Mouse (Mus musculus) embryonic facial prominence, embryonic 14.5 days (tissue): ENCODE results near the gene 1700024P04Rik. TPM values are rescaled to one million over a fixed set of nuclear protein-coding genes. Genes with fewer than 3 reads are reported as not detected.

Experiments used
- ATAC-seq: fragments of 200-750 bp; cut with Nextera tagmentation; 2 replicates; pipeline ENCODE4 v1.8.0; 2017; ENCODE audit warnings: low read depth, moderate number of reproducible peaks, moderate TSS enrichment
- DNase-seq: peaks from one replicate; pipeline ENCODE4 v3.0.0-alpha.2; 2015; ENCODE audit warnings: low spot score
- H3K27ac ChIP-seq: fragments of 300-500 bp; sonication (generic); replicated peaks from 2 replicates; pipeline ENCODE4 v1.5.1; 2014; ENCODE audit warnings: low read depth, mild to moderate bottlenecking, low read length, moderate library complexity
- H3K27me3 ChIP-seq: fragments of 300-500 bp; sonication (generic); replicated peaks from 2 replicates; pipeline ENCODE4 v1.6.1; 2014; ENCODE audit warnings: low read length; ENCODE audit not compliant: control insufficient read depth, insufficient read depth
- H3K36me3 ChIP-seq: fragments of 300-500 bp; sonication (generic); 2 replicates; pipeline ENCODE4 v1.6.1; 2014; ENCODE audit warnings: low read length, mixed read lengths; ENCODE audit not compliant: control insufficient read depth, insufficient read depth
- H3K4me1 ChIP-seq: fragments of 300-500 bp; sonication (generic); 2 replicates; pipeline ENCODE4 v1.6.1; 2014; ENCODE audit warnings: antibody characterized with exemption, low read length; ENCODE audit not compliant: control insufficient read depth, insufficient read depth
- H3K4me2 ChIP-seq: fragments of 300-500 bp; sonication (generic); 2 replicates; pipeline ENCODE4 v1.6.1; 2014; ENCODE audit warnings: low read depth, mild to moderate bottlenecking, low read length, moderate library complexity, mixed read lengths
- H3K4me3 ChIP-seq: fragments of 300-500 bp; sonication (generic); 2 replicates; pipeline ENCODE4 v1.5.1; 2014; ENCODE audit warnings: low read depth, mild to moderate bottlenecking, low read length
- H3K9ac ChIP-seq: fragments of 300-500 bp; sonication (generic); 2 replicates; pipeline ENCODE4 v1.6.1; 2014; ENCODE audit warnings: low read depth, mild to moderate bottlenecking, low read length, moderate library complexity, mixed read lengths
- H3K9me3 ChIP-seq: fragments of 300-500 bp; sonication (generic); 2 replicates; pipeline ENCODE4 v1.6.1; 2016; ENCODE audit warnings: low read length; ENCODE audit not compliant: control insufficient read depth
- WGBS: fragments of 180-500 bp; shearing (Covaris S2); extraction: QIAGEN DNeasy Blood & Tissue Kit; methylation state at CpG from one replicate; pipeline ENCODE4 v1.1.7; 2014; 5-methylcytosine and 5-hydroxymethylcytosine counted together
- polyA plus RNA-seq: library from polyadenylated mRNA; unstranded; fragments of >200 nt; fragmentation: Nextera tagmentation; extraction: Ambion mirVana; gene quantifications from 2 replicates; pipeline ENCODE4 v1.2.1, GENCODE M21; 2014

The 1700024P04Rik gene
- polyA plus RNA-seq, 1 experiment from 2014 or later = not detected

DNA sequence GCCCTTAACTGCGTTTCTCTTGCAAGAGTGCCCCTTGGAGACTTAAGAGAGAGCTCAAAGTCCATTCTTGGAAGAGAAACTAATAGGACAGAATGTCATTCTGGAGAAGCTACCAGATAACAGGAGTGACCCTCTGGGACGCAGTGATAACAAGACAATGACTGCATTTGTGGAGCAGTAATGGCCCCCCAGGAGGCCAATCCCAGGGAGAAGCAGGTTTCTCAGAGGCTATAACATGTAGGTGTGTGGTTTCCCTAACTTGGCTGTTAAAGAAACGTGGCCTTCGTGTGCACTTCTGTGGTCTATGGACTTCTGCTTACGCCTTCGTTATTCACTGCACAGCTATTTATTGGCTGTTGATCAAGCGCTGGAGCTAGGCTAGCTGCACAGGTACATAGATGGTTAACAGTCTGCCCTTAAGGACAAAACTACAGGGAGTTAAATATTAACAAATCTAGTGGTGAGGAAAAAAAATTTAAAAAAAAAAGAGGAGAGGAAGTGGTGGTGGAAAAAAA, 42.5 kb downstream of the 1700024P04Rik start:
- ATAC-seq = no peak
- no peaks in the 10 kb centered on the region for H3K36me3 ChIP-seq
- 81% methylated on average over 7 of the region's 7 CpGs for WGBS
- H3K9me3 ChIP-seq = no peaks in the 10 kb centered on the region
- H3K27me3 ChIP-seq = no peaks in the 10 kb centered on the region
- no peaks in the 10 kb centered on the region for H3K4me1 ChIP-seq
- H3K4me3 ChIP-seq = no peak overlapping the region
- no peak for DNase-seq
- H3K9ac ChIP-seq = no peak overlapping the region
- no peak overlapping the region for H3K4me2 ChIP-seq
- H3K27ac ChIP-seq = no peak overlapping the region

DNA sequence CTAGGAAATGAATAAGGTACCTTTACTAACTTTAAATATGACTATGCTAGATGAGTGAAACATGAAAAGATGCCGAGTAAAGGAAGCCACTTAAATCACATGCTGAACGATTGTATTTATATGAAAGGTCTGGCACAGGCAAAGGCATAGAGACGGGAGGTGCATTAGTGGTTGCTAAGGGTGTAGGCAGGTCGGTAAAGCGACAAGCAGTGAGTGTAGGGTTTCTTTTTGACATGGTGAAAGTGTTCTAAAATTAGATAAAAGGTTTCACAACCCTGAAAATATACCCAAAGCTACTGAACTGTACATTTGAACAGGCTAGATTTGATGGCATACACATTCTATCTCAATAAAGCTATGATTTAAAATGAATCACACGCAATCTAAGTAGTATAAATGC, 47.3 kb downstream of the 1700024P04Rik start:
- H3K9ac ChIP-seq = no peak overlapping the region
- ATAC-seq (no peak), DNase-seq (no peak)
- H3K4me2 ChIP-seq = no peak overlapping the region
- H3K4me1 ChIP-seq = no peaks in the 10 kb centered on the region
- no peak overlapping the region for H3K27ac ChIP-seq
- WGBS = 75% methylated on average over 6 of the region's 6 CpGs
- H3K4me3 ChIP-seq = no peak overlapping the region
- H3K27me3 ChIP-seq = no peaks in the 10 kb centered on the region
- no peaks in the 10 kb centered on the region for H3K36me3 ChIP-seq
- H3K9me3 ChIP-seq = peaks cover 3% of the 10 kb centered on the region; the same call in 1 of the 2 replicates

Other genes with a start within 250 kb of the 1700024P04Rik start
- 25.2 and 26.3 TPM in 2 replicates for gene Fcho2, start 169.1 kb downstream of the 1700024P04Rik start, polyA plus RNA-seq
- 40.3 and 42.3 TPM in 2 replicates for gene Tnpo1, start 58.2 kb downstream of the 1700024P04Rik start, polyA plus RNA-seq
- gene Zfp366, start 200.3 kb upstream of the 1700024P04Rik start, polyA plus RNA-seq = 0.99 and 1.2 TPM in 2 replicates